Mouse (Mus musculus) cortical plate, adult 2 months (tissue): Measurements from ENCODE around the gene Gtf2b. TPM values are rescaled to one million over a fixed set of nuclear protein-coding genes. Genes with fewer than 3 reads are reported as not detected.

Source experiments
- H3K27ac ChIP-seq: fragments of 200-500 bp; 2 replicates; pipeline ENCODE4 v1.5.1; 2012; ENCODE audit warnings: low read length, control low read depth, inconsistent platforms; ENCODE audit not compliant: insufficient read depth
- H3K4me1 ChIP-seq: fragments of 200-500 bp; 2 replicates; pipeline ENCODE4 v1.6.1; 2011; ENCODE audit warnings: low read length; ENCODE audit not compliant: control insufficient read depth, insufficient read depth
- H3K4me3 ChIP-seq: fragments of 200-500 bp; 2 replicates; pipeline ENCODE4 v1.5.1; 2011; ENCODE audit warnings: mild to moderate bottlenecking, low read length, control low read depth; ENCODE audit not compliant: insufficient read depth
- CTCF ChIP-seq: fragments of 200-500 bp; IDR thresholded peaks from 2 replicates; pipeline ENCODE4 v1.5.1; 2011; ENCODE audit warnings: mild to moderate bottlenecking, control low read depth, low read length; ENCODE audit not compliant: insufficient read depth; ENCODE audit errors: extremely low read depth
- POLR2A ChIP-seq: fragments of 200-500 bp; IDR thresholded peaks from 2 replicates; pipeline ENCODE4 v1.6.1; 2011; ENCODE audit warnings: mild to moderate bottlenecking, low read length, control low read depth; ENCODE audit not compliant: insufficient read depth; ENCODE audit errors: extremely low read depth
- polyA plus RNA-seq: library from polyadenylated mRNA; depleted of rRNA; stranded (reverse); fragments of >200 nt; gene quantifications from 2 replicates; pipeline ENCODE4 v1.2.3, GENCODE M21; 2012; rRNA removed

Gene Gtf2b
- polyA plus RNA-seq, 1 experiment: 41.4 TPM

DNA sequence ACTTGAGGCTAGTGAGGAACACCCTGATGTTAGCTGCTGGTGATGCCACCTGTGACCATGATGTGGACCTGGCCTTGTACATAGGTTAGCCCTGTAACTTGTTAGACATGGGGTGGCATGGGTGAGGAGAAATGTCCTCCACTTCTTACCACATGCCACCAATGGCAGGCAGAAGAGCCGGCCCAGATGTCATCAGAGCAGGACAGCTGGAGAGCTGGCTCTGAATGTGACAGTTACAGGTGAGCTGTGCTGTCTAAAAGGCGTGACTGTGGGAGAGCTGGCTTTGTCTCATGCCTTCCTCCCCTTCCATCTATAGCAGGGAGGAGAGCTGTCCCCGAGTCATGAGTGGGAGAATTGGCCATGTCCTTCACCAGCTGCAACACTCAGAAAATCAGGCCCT is 30.7 kb downstream of the Gtf2b start:
- no peak overlapping the region for H3K4me3 ChIP-seq
- H3K27ac ChIP-seq: no peak overlapping the region
- TF ChIP-seq CTCF (no peak), POLR2A (no peak)
- H3K4me1 ChIP-seq: no peaks in the 10 kb centered on the region

GRCm38 (mm10) chr3:142811582-142811981 is 46.7 kb downstream of the Gtf2b start:
- no peak overlapping the region for H3K27ac ChIP-seq
- no peaks in the 10 kb centered on the region for H3K4me1 ChIP-seq
- no peak for TF ChIP-seq CTCF
- no peak for TF ChIP-seq POLR2A
- H3K4me3 ChIP-seq: no peak overlapping the region

DNA sequence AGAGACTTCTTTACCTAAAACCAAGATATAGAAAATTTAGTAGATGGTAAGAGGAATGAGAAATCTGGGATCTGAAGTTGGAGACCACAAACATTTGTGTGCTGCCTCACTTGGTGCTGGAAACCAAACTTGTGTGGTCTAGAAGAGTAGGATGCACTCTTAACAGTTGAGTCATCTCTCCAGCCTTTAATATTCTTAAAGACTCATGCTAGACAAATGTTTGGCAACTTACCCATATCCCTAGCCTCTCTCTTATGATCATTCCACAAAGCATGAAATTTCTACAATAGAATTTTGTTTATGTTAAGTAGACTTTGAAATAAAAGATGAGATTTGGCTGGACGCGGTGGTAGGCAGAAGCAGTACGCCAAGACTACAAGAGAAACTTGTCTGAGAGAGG is 52.7 kb downstream of the Gtf2b start:
- Histone ChIP-seq H3K27ac (no peak overlapping the region), H3K4me3 (no peak overlapping the region), H3K4me1 (no peaks in the 10 kb centered on the region)
- TF ChIP-seq CTCF (no peak), POLR2A (no peak)

- no peak for TF ChIP-seq POLR2A
- no peak for TF ChIP-seq CTCF
- Histone ChIP-seq H3K4me3 (no peak overlapping the region), H3K27ac (no peak overlapping the region), H3K4me1 (no peaks in the 10 kb centered on the region)
Observed at GRCm38 (mm10) chr3:142823606-142824005, 58.8 kb downstream of the Gtf2b start.

- Histone ChIP-seq H3K4me3 (no peak overlapping the region), H3K27ac (no peak overlapping the region), H3K4me1 (no peaks in the 10 kb centered on the region)
- TF ChIP-seq CTCF: no peak
- no peak for TF ChIP-seq POLR2A
Observed at GRCm38 (mm10) chr3:142826449-142827146, 61.8 kb downstream of the Gtf2b start.

- TF ChIP-seq POLR2A: no peak
- TF ChIP-seq CTCF: no peak
- Histone ChIP-seq H3K4me3 (no peak overlapping the region), H3K27ac (no peak overlapping the region), H3K4me1 (peaks cover 1% of the 10 kb centered on the region)
Observed at GRCm38 (mm10) chr3:142832910-142833309, 68.1 kb downstream of the Gtf2b start.

Other genes starting within 250 kb of the Gtf2b start
- gene Gbp7, start 234.7 kb upstream of the Gtf2b start, polyA plus RNA-seq: 2.2 and 2.9 TPM in 2 replicates
- 9.1 and 10.0 TPM in 2 replicates for gene Gbp3, start 205.0 kb upstream of the Gtf2b start, polyA plus RNA-seq
- gene Gbp2b, start 170.2 kb upstream of the Gtf2b start, polyA plus RNA-seq: not detected in 2 replicates
- 3.0 and 3.9 TPM in 2 replicates for gene Gbp2, start 144.4 kb upstream of the Gtf2b start, polyA plus RNA-seq
- 7.2 and 7.3 TPM in 2 replicates for gene Kyat3, start 64.0 kb upstream of the Gtf2b start, polyA plus RNA-seq
- gene Pkn2, start 117.0 kb downstream of the Gtf2b start, polyA plus RNA-seq: 12.1 TPM in 2 replicates